In genomic region chr13:101620660-101621059, GRCm38 (mm10) we compare ENCODE assay signal across 22 mouse cellular contexts.
DNase-seq lines count a peak whose midpoint lies in the region; ATAC-seq lines count a peak whose summit lies in the region.
"Had no signal": no experiment of that assay in that cellular context is flagged by ENCODE, and none has a peak within 500 bp of the region (broad histone marks: within the 10 kb centered on the region; RNA-seq: fewer than 3 reads in every experiment).

No protein-coding gene starts in this region.

- H3K4me3 ChIP-seq in intestine, embryonic 14.5 days (ENCODE audit: low read depth, low read length) = no peak overlapping the region
- H3K4me3 ChIP-seq in intestine, embryonic 15.5 days (replicated peaks) = no peak overlapping the region
- H3K4me3 ChIP-seq: embryonic facial prominence, embryonic 13.5 days; embryonic facial prominence, embryonic 15.5 days; erythroblast, embryonic 14.5 days; forebrain, embryonic 10.5 days; forebrain, embryonic 12.5 days had no signal

- no peaks in the 10 kb centered on the region for H3K36me3 ChIP-seq in intestine, embryonic 14.5 days (ENCODE audit: control insufficient read depth, insufficient read depth, low read length)
- H3K36me3 ChIP-seq in intestine, embryonic 15.5 days = no peaks in the 10 kb centered on the region
- H3K36me3 ChIP-seq: embryonic facial prominence, embryonic 13.5 days; embryonic facial prominence, embryonic 15.5 days; forebrain, embryonic 10.5 days; forebrain, embryonic 12.5 days had no signal

- DNase-seq in intestine, embryonic 14.5 days (ENCODE audit: low spot score) = peak; percentile 32
- no peak for DNase-seq in ovary, postnatal 36 days (ENCODE audit: low spot score)
- DNase-seq in thymus, postnatal 36 days = no peak
- DNase-seq: adrenal gland, adult 2 months; adrenal gland, postnatal 10 days; adrenal gland, postnatal 25 days; cerebellum, adult 11 months; cerebellum, adult 18-20 months; cerebellum, adult 8-10 months; cerebellum, adult 9-11 months; cerebellum, postnatal 14 days; cerebellum, postnatal 36 days; embryo, embryonic 11 days had no signal

- peaks cover 2% of the 10 kb centered on the region; the same call in 1 of the 2 replicates for H3K4me1 ChIP-seq in intestine, embryonic 14.5 days (replicated peaks; ENCODE audit: control insufficient read depth, insufficient read depth, low read length)
- no peaks in the 10 kb centered on the region for H3K4me1 ChIP-seq in intestine, embryonic 15.5 days (replicated peaks)

- no peak for ATAC-seq in intestine, embryonic 14.5 days (replicated peaks; ENCODE audit: low FRiP score, low TSS enrichment, low read depth)
- ATAC-seq in intestine, embryonic 15.5 days = no peak
- ATAC-seq in granulocyte monocyte progenitor cell, adult 5-6 weeks (replicated peaks; ENCODE audit: poor library complexity, severe bottlenecking) = peak; percentile 63
- peak; percentile 90 for ATAC-seq in megakaryocyte, adult 5-6 weeks (ENCODE audit: poor library complexity, severe bottlenecking)
- ATAC-seq: forebrain, embryonic 14.5 days had no signal

- H3K4me2 ChIP-seq in intestine, embryonic 14.5 days (ENCODE audit: low read length) = no peak overlapping the region
- no peak overlapping the region for H3K4me2 ChIP-seq in intestine, embryonic 15.5 days (replicated peaks)
- H3K4me2 ChIP-seq: embryonic facial prominence, embryonic 13.5 days; embryonic facial prominence, embryonic 15.5 days; forebrain, embryonic 12.5 days had no signal

- WGBS in intestine, embryonic 14.5 days = 87% methylated on average over 3 of the region's 3 CpGs
- WGBS in intestine, embryonic 15.5 days = 76% methylated on average over 3 of the region's 3 CpGs

- no peak overlapping the region for H3K27ac ChIP-seq in intestine, embryonic 14.5 days (ENCODE audit: low read depth)
- no peak overlapping the region for H3K27ac ChIP-seq in intestine, embryonic 15.5 days
- H3K27ac ChIP-seq: embryonic facial prominence, embryonic 13.5 days; embryonic facial prominence, embryonic 15.5 days; forebrain, embryonic 10.5 days; forebrain, embryonic 12.5 days had no signal

- no peak overlapping the region for H3K9ac ChIP-seq in intestine, embryonic 14.5 days (ENCODE audit: low read length)
- H3K9ac ChIP-seq in intestine, embryonic 15.5 days = no peak overlapping the region
- H3K9ac ChIP-seq: embryonic facial prominence, embryonic 13.5 days; embryonic facial prominence, embryonic 15.5 days; forebrain, embryonic 12.5 days had no signal

- no peaks in the 10 kb centered on the region for H3K9me3 ChIP-seq in intestine, embryonic 14.5 days (ENCODE audit: control insufficient read depth, low read length)
- H3K9me3 ChIP-seq in intestine, embryonic 15.5 days = no peaks in the 10 kb centered on the region
- H3K9me3 ChIP-seq: embryonic facial prominence, embryonic 13.5 days; embryonic facial prominence, embryonic 15.5 days; forebrain, embryonic 10.5 days; forebrain, embryonic 12.5 days had no signal

- H3K27me3 ChIP-seq in intestine, embryonic 14.5 days (replicated peaks; ENCODE audit: control insufficient read depth, insufficient read depth, low read length) = no peaks in the 10 kb centered on the region
- H3K27me3 ChIP-seq in intestine, embryonic 15.5 days (replicated peaks) = no peaks in the 10 kb centered on the region
- H3K27me3 ChIP-seq: embryonic facial prominence, embryonic 13.5 days; embryonic facial prominence, embryonic 15.5 days; forebrain, embryonic 12.5 days had no signal

Comparison
In these comparisons a context has a peak if more than half of its experiments do, and no peak if none do; other contexts are left out.
1. ATAC-seq: peak in granulocyte monocyte progenitor cell, adult 5-6 weeks (single experiment) and megakaryocyte, adult 5-6 weeks (single experiment); none in intestine, embryonic 14.5 days (single experiment) and intestine, embryonic 15.5 days (single experiment).